Mouse (Mus musculus) cerebellum, adult 9-11 months (tissue): Measurements from ENCODE around the gene Tpcn2.

ENCODE experiments used
- DNase-seq: peaks from one replicate; pipeline ENCODE4 v3.0.0; 2022

Gene Tpcn2

GRCm38 (mm10) chr7:145242028-145242427 is 41.8 kb downstream of the Tpcn2 start:
- peak; percentile 56 for DNase-seq

- DNase-seq = peak; percentile 83
Observed at GRCm38 (mm10) chr7:145240929-145241328, 42.9 kb downstream of the Tpcn2 start.

- peak; percentile 85 for DNase-seq
Observed at GRCm38 (mm10) chr7:145239736-145240505, 43.9 kb downstream of the Tpcn2 start.

- peak; percentile 52 for DNase-seq
Observed at GRCm38 (mm10) chr7:145239145-145239544, 44.7 kb downstream of the Tpcn2 start.

- no peak for DNase-seq
Observed at GRCm38 (mm10) chr7:145234841-145235790, 48.7 kb downstream of the Tpcn2 start.

GRCm38 (mm10) chr7:145231659-145232058 is 52.2 kb downstream of the Tpcn2 start:
- DNase-seq = peak; percentile 53

- DNase-seq = no peak
Observed at GRCm38 (mm10) chr7:145226641-145227040, 57.2 kb downstream of the Tpcn2 start.

GRCm38 (mm10) chr7:145225626-145226025 is 58.2 kb downstream of the Tpcn2 start:
- no peak for DNase-seq

- DNase-seq = peak; percentile 54
Observed at GRCm38 (mm10) chr7:145221841-145222689, 61.7 kb downstream of the Tpcn2 start.

GRCm38 (mm10) chr7:145221346-145221745 is 62.5 kb downstream of the Tpcn2 start:
- no peak for DNase-seq

GRCm38 (mm10) chr7:145219420-145219831 is 64.4 kb downstream of the Tpcn2 start:
- no peak for DNase-seq

GRCm38 (mm10) chr7:145216591-145216990 is 67.2 kb downstream of the Tpcn2 start:
- DNase-seq = no peak

- no peak for DNase-seq
Observed at GRCm38 (mm10) chr7:145215476-145215875, 68.3 kb downstream of the Tpcn2 start.

- no peak for DNase-seq
Observed at GRCm38 (mm10) chr7:145211680-145212659, 71.8 kb downstream of the Tpcn2 start.

- DNase-seq = no peak
Observed at GRCm38 (mm10) chr7:145210477-145211070, 73.2 kb downstream of the Tpcn2 start.

- DNase-seq = no peak
Observed at GRCm38 (mm10) chr7:145208006-145208405, 75.8 kb downstream of the Tpcn2 start, which contains the start of gene 1810010D01Rik. TSS of gene 1810010D01Rik (minus strand) at chr7:145208119.

GRCm38 (mm10) chr7:145206801-145207200 is 77.0 kb downstream of the Tpcn2 start:
- no peak for DNase-seq

GRCm38 (mm10) chr7:145206056-145206610 is 77.7 kb downstream of the Tpcn2 start:
- DNase-seq = peak; percentile 73

GRCm38 (mm10) chr7:145205363-145205902 is 78.4 kb downstream of the Tpcn2 start:
- no peak for DNase-seq

- DNase-seq = no peak
Observed at GRCm38 (mm10) chr7:145199711-145200110, 84.1 kb downstream of the Tpcn2 start.
